22 mouse cellular contexts compared by ENCODE assay signal in the genomic region with DNA sequence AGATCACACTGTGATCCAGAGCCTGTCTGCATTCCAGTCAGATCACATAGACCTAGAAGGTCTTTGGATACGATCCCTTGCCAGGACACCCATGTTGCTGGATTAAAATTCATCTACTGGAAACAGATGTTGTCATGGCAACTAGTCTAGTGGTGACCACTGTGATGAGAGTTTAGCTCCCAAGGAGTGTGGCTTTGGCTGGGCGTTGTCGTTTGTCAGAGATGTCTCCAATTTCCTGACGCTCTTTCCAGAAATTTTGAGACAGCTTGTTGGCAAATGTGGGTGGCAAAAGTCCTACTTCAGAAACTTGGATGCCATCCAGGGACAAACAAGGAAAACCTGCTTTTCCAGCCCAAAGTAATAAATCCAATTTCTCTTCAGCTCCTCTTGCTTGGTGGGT. TPM values are rescaled to one million over a fixed set of nuclear protein-coding genes. Genes with fewer than 3 reads are reported as not detected.
DNase-seq lines count a peak whose midpoint lies in the region; ATAC-seq and TF ChIP-seq lines count a peak whose summit lies in the region.
"Had no signal": no experiment of that assay in that cellular context is flagged by ENCODE, and none has a peak within 500 bp of the region (broad histone marks: within the 10 kb centered on the region; RNA-seq: fewer than 3 reads in every experiment).

No protein-coding gene starts in this region.

- peak; percentile 47 for DNase-seq in forebrain, postnatal 0 days
- peak; percentile 51 for DNase-seq in limb, embryonic 14.5 days (ENCODE audit: low spot score)
- DNase-seq in limb, embryonic 10.5 days (ENCODE audit: low spot score) = no peak
- peak; percentile 50 for DNase-seq in 3T3-L1 (ENCODE audit: low read depth, low spot score)
- no peak for DNase-seq in Muller cell, postnatal 12 days (ENCODE audit: inconsistent ontology term)
- DNase-seq in testis, postnatal 14 days (ENCODE audit: low spot score) = no peak
- DNase-seq: adrenal gland, postnatal 36 days; cerebellum, adult 9-10 months; gastrocnemius, postnatal 14 days; heart, postnatal 10 days; kidney, postnatal 10 days had no signal

- no peaks in the 10 kb centered on the region for H3K27me3 ChIP-seq in forebrain, postnatal 0 days (ENCODE audit: insufficient read depth, low read length)
- no peaks in the 10 kb centered on the region for H3K27me3 ChIP-seq in forebrain, embryonic 12.5 days
- H3K27me3 ChIP-seq in limb, embryonic 14.5 days (ENCODE audit: control insufficient read depth, insufficient read depth, low read length) = no peaks in the 10 kb centered on the region
- H3K27me3 ChIP-seq in limb, embryonic 10.5 days (ENCODE audit: low read depth, poor library complexity, severe bottlenecking) = peaks cover 4% of the 10 kb centered on the region; the same call in 1 of the 2 replicates
- no peaks in the 10 kb centered on the region for H3K27me3 ChIP-seq in embryonic facial prominence, embryonic 15.5 days
- H3K27me3 ChIP-seq: hindbrain, embryonic 12.5 days; intestine, embryonic 15.5 days; midbrain, embryonic 15.5 days; stomach, embryonic 15.5 days had no signal

- H3K4me2 ChIP-seq in forebrain, postnatal 0 days (ENCODE audit: low read depth) = no peak overlapping the region
- no peak overlapping the region for H3K4me2 ChIP-seq in forebrain, embryonic 12.5 days
- no peak overlapping the region for H3K4me2 ChIP-seq in limb, embryonic 14.5 days (replicated peaks; ENCODE audit: low read depth, low read length, severe bottlenecking)
- H3K4me2 ChIP-seq in embryonic facial prominence, embryonic 15.5 days (replicated peaks) = no peak overlapping the region
- H3K4me2 ChIP-seq: hindbrain, embryonic 12.5 days; intestine, embryonic 15.5 days; liver, embryonic 11.5 days; midbrain, embryonic 15.5 days; stomach, embryonic 15.5 days had no signal

- H3K36me3 ChIP-seq in forebrain, postnatal 0 days (ENCODE audit: insufficient read depth) = no peaks in the 10 kb centered on the region
- H3K36me3 ChIP-seq in forebrain, embryonic 12.5 days (replicated peaks) = no peaks in the 10 kb centered on the region
- no peaks in the 10 kb centered on the region for H3K36me3 ChIP-seq in limb, embryonic 14.5 days (ENCODE audit: control insufficient read depth, insufficient read depth, low read length)
- H3K36me3 ChIP-seq in limb, embryonic 10.5 days = no peaks in the 10 kb centered on the region
- H3K36me3 ChIP-seq in embryonic facial prominence, embryonic 15.5 days = no peaks in the 10 kb centered on the region
- H3K36me3 ChIP-seq: heart, embryonic 10.5 days; hindbrain, embryonic 12.5 days; intestine, embryonic 15.5 days; midbrain, embryonic 15.5 days; stomach, embryonic 15.5 days had no signal

- no peak overlapping the region for H3K27ac ChIP-seq in forebrain, postnatal 0 days (ENCODE audit: low read depth, low read length)
- H3K27ac ChIP-seq in forebrain, embryonic 12.5 days = no peak overlapping the region
- H3K27ac ChIP-seq in limb, embryonic 14.5 days (replicated peaks; ENCODE audit: low read depth, low read length) = no peak overlapping the region
- H3K27ac ChIP-seq in limb, embryonic 10.5 days = no peak overlapping the region
- peak overlapping the region; percentile 44; the same call in 1 of the 2 replicates for H3K27ac ChIP-seq in embryonic facial prominence, embryonic 15.5 days (replicated peaks)
- H3K27ac ChIP-seq: heart, embryonic 10.5 days; hindbrain, embryonic 12.5 days; intestine, embryonic 15.5 days; midbrain, embryonic 15.5 days; stomach, embryonic 15.5 days had no signal

- no peak; the same call in 1 of the 2 replicates for ATAC-seq in forebrain, postnatal 0 days
- no peak for ATAC-seq in forebrain, embryonic 12.5 days (ENCODE audit: low FRiP score)
- ATAC-seq in limb, embryonic 14.5 days (ENCODE audit: low FRiP score, low read depth) = no peak
- no peak for ATAC-seq in embryonic facial prominence, embryonic 15.5 days (ENCODE audit: insufficient number of reproducible peaks, low FRiP score, low TSS enrichment, low read depth)
- ATAC-seq: activated CD4-positive, CD25-positive, alpha-beta regulatory T cell, adult 4 months; intestine, embryonic 15.5 days; midbrain, embryonic 15.5 days; Patski had no signal

- TF ChIP-seq CTCF in forebrain, postnatal 0 days (IDR thresholded peaks at IDR 0.05; ENCODE audit: low read depth) = no peak

- no peaks in the 10 kb centered on the region for H3K4me1 ChIP-seq in forebrain, postnatal 0 days (ENCODE audit: insufficient read depth)
- no peaks in the 10 kb centered on the region for H3K4me1 ChIP-seq in forebrain, embryonic 12.5 days
- H3K4me1 ChIP-seq in limb, embryonic 14.5 days (ENCODE audit: control insufficient read depth, insufficient read depth, low read length) = no peaks in the 10 kb centered on the region
- no peaks in the 10 kb centered on the region for H3K4me1 ChIP-seq in limb, embryonic 10.5 days
- H3K4me1 ChIP-seq in embryonic facial prominence, embryonic 15.5 days = no peaks in the 10 kb centered on the region
- H3K4me1 ChIP-seq: hindbrain, embryonic 12.5 days; intestine, embryonic 15.5 days; midbrain, embryonic 15.5 days; stomach, embryonic 15.5 days had no signal

- WGBS in forebrain, postnatal 0 days = 44% methylated on average over 4 of the region's 4 CpGs
- WGBS in forebrain, embryonic 12.5 days = 72% methylated on average over 4 of the region's 4 CpGs
- 58% methylated on average over 4 of the region's 4 CpGs for WGBS in limb, embryonic 14.5 days
- WGBS in limb, embryonic 10.5 days = 86% methylated on average over 4 of the region's 4 CpGs
- WGBS in embryonic facial prominence, embryonic 15.5 days = 27% methylated on average over 4 of the region's 4 CpGs

- TF ChIP-seq POLR2A in limb, embryonic 14.5 days (IDR thresholded peaks at IDR 0.05; ENCODE audit: borderline replicate concordance, extremely low read depth, insufficient read depth, insufficient read length) = no peak

- no peak overlapping the region for H3K9ac ChIP-seq in forebrain, postnatal 0 days
- no peak overlapping the region for H3K9ac ChIP-seq in forebrain, embryonic 12.5 days
- no peak overlapping the region for H3K9ac ChIP-seq in limb, embryonic 14.5 days (ENCODE audit: low read depth, low read length, severe bottlenecking)
- no peak overlapping the region for H3K9ac ChIP-seq in embryonic facial prominence, embryonic 15.5 days
- H3K9ac ChIP-seq: hindbrain, embryonic 12.5 days; intestine, embryonic 15.5 days; midbrain, embryonic 15.5 days; stomach, embryonic 15.5 days had no signal

- no peak overlapping the region for H3K4me3 ChIP-seq in forebrain, postnatal 0 days (ENCODE audit: low read depth, low read length)
- H3K4me3 ChIP-seq in forebrain, embryonic 12.5 days (replicated peaks) = no peak overlapping the region
- H3K4me3 ChIP-seq in limb, embryonic 14.5 days (replicated peaks; ENCODE audit: low read length) = no peak overlapping the region
- H3K4me3 ChIP-seq in limb, embryonic 10.5 days = no peak overlapping the region
- no peak overlapping the region for H3K4me3 ChIP-seq in embryonic facial prominence, embryonic 15.5 days (replicated peaks)
- H3K4me3 ChIP-seq: erythroblast, embryonic 14.5 days; heart, embryonic 10.5 days; hindbrain, embryonic 12.5 days; intestine, embryonic 15.5 days; midbrain, embryonic 15.5 days; stomach, embryonic 15.5 days had no signal

- H3K9me3 ChIP-seq in forebrain, postnatal 0 days (ENCODE audit: low read length) = no peaks in the 10 kb centered on the region
- no peaks in the 10 kb centered on the region for H3K9me3 ChIP-seq in forebrain, embryonic 12.5 days
- H3K9me3 ChIP-seq in limb, embryonic 14.5 days (ENCODE audit: control insufficient read depth, low read length) = peaks cover 6% of the 10 kb centered on the region; the same call in 1 of the 2 replicates
- H3K9me3 ChIP-seq in limb, embryonic 10.5 days (replicated peaks) = no peaks in the 10 kb centered on the region
- no peaks in the 10 kb centered on the region for H3K9me3 ChIP-seq in embryonic facial prominence, embryonic 15.5 days (replicated peaks)
- H3K9me3 ChIP-seq: heart, embryonic 10.5 days; hindbrain, embryonic 12.5 days; intestine, embryonic 15.5 days; midbrain, embryonic 15.5 days; stomach, embryonic 15.5 days had no signal

RNA-seq across cellular contexts. Expression of a gene that starts 43.7 kb away (rescaled TPM):
- total RNA-seq in forebrain, postnatal 0 days (2014; rRNA removed) = 67.6 and 103 TPM in 2 replicates
- polyA plus RNA-seq in forebrain, postnatal 0 days (2015; fragmentation: Nextera tagmentation; extraction: Ambion mirVana) = 33.0 and 58.4 TPM in 2 replicates
- polyA plus RNA-seq in forebrain, embryonic 12.5 days (2016; fragmentation: Nextera tagmentation; extraction: Ambion mirVana) = 13.8 and 15.4 TPM in 2 replicates
- polyA plus RNA-seq in limb, embryonic 14.5 days (2012; rRNA removed) = 11.3 and 11.7 TPM in 2 replicates
- 7.8 and 8.4 TPM in 2 replicates for polyA plus RNA-seq in limb, embryonic 14.5 days (2014; fragmentation: Nextera tagmentation; extraction: Ambion mirVana)
- 2.5 and 5.2 TPM in 2 replicates for polyA plus RNA-seq in limb, embryonic 10.5 days (2016; fragmentation: Nextera tagmentation; extraction: Ambion mirVana)
- polyA plus RNA-seq in embryonic facial prominence, embryonic 15.5 days (2015; fragmentation: Nextera tagmentation; extraction: Ambion mirVana) = 6.2 TPM in 2 replicates
- polyA plus RNA-seq: activated CD4-positive, CD25-positive, alpha-beta regulatory T cell, adult 4 months; erythroblast, embryonic 14.5 days had no signal

Comparison
In these comparisons a context has a peak if more than half of its experiments do, and no peak if none do; other contexts are left out.
1. DNase-seq: peak in forebrain, postnatal 0 days (single experiment), limb, embryonic 14.5 days (single experiment) and 3T3-L1 (single experiment); none in limb, embryonic 10.5 days (single experiment), Muller cell, postnatal 12 days (single experiment) and testis, postnatal 14 days (single experiment).